Mouse (Mus musculus): ENCODE measurements around the gene Tm7sf2. TPM values are rescaled to one million over a fixed set of nuclear protein-coding genes. Genes with fewer than 3 reads are reported as not detected.

Gene Tm7sf2
- total RNA-seq, 2 experiments from 2014 or later = 9.9 to 14.7 TPM

Small RNAs within 50 kb of the gene (microRNA-seq; reads per million reads assigned to microRNA genes)
- gene Mir6988 = 1.3 reads per million

Other genes with a start within 250 kb of the Tm7sf2 start
- 10 to 100 TPM; 16.2 to 16.7 TPM for gene Frmd8, start 193.1 kb downstream of the Tm7sf2 start, total RNA-seq (2021)
- 1 to 10 TPM; 3.7 to 3.8 TPM for gene Slc25a45, start 190.6 kb downstream of the Tm7sf2 start, total RNA-seq (2021)
- gene Tigd3, start 174.2 kb downstream of the Tm7sf2 start, total RNA-seq (2021) = 1 to 10 TPM; 1.5 to 2.6 TPM
- gene Dpf2, start 155.4 kb downstream of the Tm7sf2 start, total RNA-seq (2021) = 100 to 1,000 TPM in 1 of 2 experiments, 10 to 100 TPM in 1; 97.8 to 121 TPM
- 10 to 100 TPM; 23.1 to 27.4 TPM for gene Cdc42ep2, start 143.6 kb downstream of the Tm7sf2 start, total RNA-seq (2021)
- 10 to 100 TPM; 24.6 to 28.6 TPM for gene Pola2, start 104.2 kb downstream of the Tm7sf2 start, total RNA-seq (2021)
- not detected for gene Slc22a20, start 82.2 kb downstream of the Tm7sf2 start, total RNA-seq (2021)
- 10 to 100 TPM; 70.9 to 79.6 TPM for gene Capn1, start 52.5 kb downstream of the Tm7sf2 start, total RNA-seq (2021)
- 10 to 100 TPM; 28.9 to 30.7 TPM for gene Syvn1, start 21.8 kb downstream of the Tm7sf2 start, total RNA-seq (2021)
- gene Mrpl49, start 10.6 kb downstream of the Tm7sf2 start, total RNA-seq (2021) = 10 to 100 TPM; 45.0 to 46.2 TPM
- 1,000 to 10,000 TPM in 1 of 2 experiments, 100 to 1,000 TPM in 1; 949 to 1,029 TPM for gene Fau, start 10.5 kb downstream of the Tm7sf2 start, total RNA-seq (2021)
- gene Znhit2, start 7.2 kb downstream of the Tm7sf2 start, total RNA-seq (2021) = 10 to 100 TPM; 13.2 to 13.4 TPM
- 10 to 100 TPM; 35.4 to 37.7 TPM for gene Vps51, start 8.9 kb upstream of the Tm7sf2 start, total RNA-seq (2021)
- gene Tmem262, start 11.7 kb upstream of the Tm7sf2 start, total RNA-seq (2021) = not detected
- under 1 TPM in 1 of 2 experiments, not detected in 1; 0.52 TPM for gene Gm28374, start 13.9 kb upstream of the Tm7sf2 start, total RNA-seq (2021)
- gene Zfpl1, start 16.6 kb upstream of the Tm7sf2 start, total RNA-seq (2021) = 10 to 100 TPM; 28.5 to 34.6 TPM
- 1 to 10 TPM; 7.7 to 8.1 TPM for gene Cdca5, start 16.6 kb upstream of the Tm7sf2 start, total RNA-seq (2021)
- gene AC131692.1, start 26.0 kb upstream of the Tm7sf2 start, total RNA-seq (2021) = under 1 TPM in 1 of 2 experiments, not detected in 1; 0.54 TPM
- gene Naaladl1, start 37.4 kb upstream of the Tm7sf2 start, total RNA-seq (2021) = under 1 TPM; 0.27 to 0.44 TPM
- 10 to 100 TPM; 14.8 to 16.2 TPM for gene Sac3d1, start 50.3 kb upstream of the Tm7sf2 start, total RNA-seq (2021)
- 10 to 100 TPM; 16.2 to 17.1 TPM for gene Snx15, start 59.9 kb upstream of the Tm7sf2 start, total RNA-seq (2021)
- gene Batf2, start 72.6 kb upstream of the Tm7sf2 start, total RNA-seq (2021) = under 1 TPM; 0.26 to 0.42 TPM
- gene Arl2, start 73.2 kb upstream of the Tm7sf2 start, total RNA-seq (2021) = 10 to 100 TPM; 60.2 to 61.7 TPM
- gene Majin, start 116.0 kb upstream of the Tm7sf2 start, total RNA-seq (2021) = not detected
- gene Gpha2, start 158.0 kb upstream of the Tm7sf2 start, total RNA-seq (2021) = not detected
- gene Ppp2r5b, start 167.5 kb upstream of the Tm7sf2 start, total RNA-seq (2021) = 10 to 100 TPM; 26.2 to 26.4 TPM
- gene Atg2a, start 173.3 kb upstream of the Tm7sf2 start, total RNA-seq (2021) = 10 to 100 TPM; 15.5 to 16.7 TPM
- 10 to 100 TPM; 91.3 to 93.9 TPM for gene Ehd1, start 208.4 kb upstream of the Tm7sf2 start, total RNA-seq (2021)
- 1 to 10 TPM; 6.9 to 7.7 TPM for gene Cdc42bpg, start 238.1 kb upstream of the Tm7sf2 start, total RNA-seq (2021)

Measured in gastrocnemius, postnatal 4 days (tissue).